Mouse (Mus musculus) adrenal gland, adult 18-20 months (tissue): Measurements from ENCODE around the gene Brf1. TPM values are rescaled to one million over a fixed set of nuclear protein-coding genes. Genes with fewer than 3 reads are reported as not detected.

Source experiments
- DNase-seq, 2 experiments: peaks; one replicate each; pipeline ENCODE4 v3.0.0; 2021 to 2022; ENCODE audit warnings: low spot score in 2 of 2
- total RNA-seq, 2 experiments: library from RNA; stranded (reverse); gene quantifications; 1 replicate in 1 of 2; 2 replicates in 1 of 2; pipeline ENCODE4 v1.2.3; 2021

Gene Brf1
- total RNA-seq, 2 experiments from 2014 or later = 39.1 to 50.4 TPM

DNA sequence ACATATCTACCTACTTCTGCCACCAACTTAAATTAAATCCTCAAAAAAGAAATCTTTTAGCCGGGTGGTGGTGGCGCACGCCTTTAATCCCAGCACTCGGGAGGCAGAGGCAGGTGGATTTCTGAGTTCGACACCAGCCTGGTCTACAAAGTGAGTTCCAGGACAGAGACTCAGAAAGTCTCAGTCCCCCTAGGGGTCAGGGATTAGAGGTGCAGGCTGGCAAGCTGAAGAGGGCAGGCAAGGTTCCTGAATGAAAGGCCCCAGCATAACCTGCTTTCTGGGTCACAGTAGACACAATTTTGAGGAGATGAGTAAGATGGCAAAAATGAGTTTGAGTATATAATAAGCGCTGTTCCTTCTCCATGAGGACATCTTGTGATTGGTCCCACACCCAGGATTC lies 15.2 kb downstream of the Brf1 start:
- DNase-seq = no peak

DNA sequence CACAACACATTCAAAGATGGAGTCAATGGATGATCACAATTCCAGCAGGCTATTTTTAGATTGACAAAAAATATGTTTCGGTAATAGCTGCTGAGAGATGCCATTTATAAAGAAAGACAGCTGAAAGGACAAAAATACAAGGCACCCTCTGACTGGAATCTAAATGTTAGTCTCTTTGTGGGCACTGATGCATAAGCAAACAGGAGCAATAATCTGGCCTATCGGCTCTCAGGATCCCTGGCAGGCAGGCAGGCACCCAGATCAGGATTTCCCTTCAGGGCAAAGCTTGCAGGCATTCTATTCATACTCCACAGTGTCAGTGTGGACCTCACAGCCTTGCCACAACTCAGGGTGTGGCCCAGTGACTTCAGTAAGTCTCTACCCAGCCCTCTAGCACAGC lies 18.5 kb downstream of the Brf1 start:
- no peak for DNase-seq

DNA sequence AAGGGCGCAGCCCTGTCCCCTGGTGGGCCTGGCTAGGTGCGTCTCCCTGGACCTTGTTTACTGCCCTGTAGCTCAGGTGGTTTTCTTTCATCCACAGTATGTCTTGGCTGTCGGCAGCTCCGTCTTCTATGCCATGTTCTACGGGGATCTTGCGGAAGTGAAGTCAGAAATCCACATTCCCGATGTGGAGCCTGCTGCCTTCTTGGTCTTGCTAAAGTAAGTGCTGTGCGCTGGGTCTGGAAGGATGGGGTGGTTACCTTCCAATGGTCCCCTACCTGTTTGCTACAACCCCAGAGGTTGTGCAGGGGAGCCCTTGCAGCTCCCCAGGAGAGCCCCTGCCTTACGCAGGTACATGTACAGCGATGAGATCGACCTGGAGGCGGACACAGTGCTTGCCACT lies 23.3 kb downstream of the Brf1 start:
- no peak for DNase-seq

DNA sequence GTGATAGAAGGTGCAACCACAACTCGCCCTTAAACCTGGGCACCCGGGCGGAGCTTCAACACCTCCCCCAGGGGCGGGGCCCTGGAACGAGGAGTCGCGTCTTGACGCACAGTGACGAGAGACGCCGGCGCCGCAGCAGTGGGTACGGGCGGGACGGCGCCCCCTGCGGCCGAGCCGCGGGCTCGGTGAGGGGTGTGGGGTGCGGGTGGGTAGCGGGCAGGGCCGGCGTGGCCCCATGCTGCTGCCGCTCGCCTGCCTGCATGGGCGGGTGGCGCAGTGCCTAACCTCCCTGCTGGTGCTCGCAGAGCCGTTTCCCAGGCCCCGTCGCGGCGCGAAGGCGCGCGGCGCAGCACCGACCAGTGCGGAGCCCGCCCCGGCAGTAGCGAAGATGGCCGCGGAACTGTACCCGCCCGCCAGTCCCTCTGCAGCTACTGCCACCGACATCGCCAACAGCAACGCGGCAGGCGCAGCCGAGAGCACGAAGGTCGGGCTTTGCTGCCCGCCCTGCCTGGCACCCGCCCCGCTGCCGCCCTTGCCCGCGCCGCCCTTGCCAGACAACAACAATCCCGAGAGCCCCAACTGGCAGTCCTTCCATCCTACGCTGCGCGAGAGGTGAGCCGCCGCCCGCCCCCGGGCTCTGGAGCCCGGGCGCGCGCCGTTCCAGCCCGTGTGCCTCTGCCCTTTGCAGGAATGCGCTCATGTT lies 24.0 kb downstream of the Brf1 start, which contains the start of gene Btbd6:
TSS of gene Btbd6 (plus strand) at position 112 of the 703 bp plus-strand sequence.
- peak; percentile 84 to 86 for DNase-seq

DNA sequence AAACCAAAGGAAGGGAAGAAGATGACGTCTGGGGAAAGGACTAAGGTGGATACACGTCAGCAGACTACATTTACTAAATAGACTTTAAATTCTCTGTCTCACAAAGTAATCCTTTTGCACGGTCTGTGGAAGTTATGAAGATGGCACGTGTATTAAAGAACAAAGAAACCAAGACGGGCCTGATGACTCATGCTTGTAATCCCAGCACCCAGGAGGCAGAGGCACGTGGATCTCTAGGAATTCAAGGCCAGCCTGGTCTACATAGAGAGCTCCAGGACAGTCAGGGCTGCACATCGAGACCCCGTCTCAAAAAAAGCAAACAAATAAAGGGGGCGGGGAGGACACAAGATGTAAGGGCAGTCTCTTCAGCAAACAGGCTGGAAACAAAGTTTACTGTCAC lies 25.8 kb downstream of the Brf1 start:
- DNase-seq = no peak

DNA sequence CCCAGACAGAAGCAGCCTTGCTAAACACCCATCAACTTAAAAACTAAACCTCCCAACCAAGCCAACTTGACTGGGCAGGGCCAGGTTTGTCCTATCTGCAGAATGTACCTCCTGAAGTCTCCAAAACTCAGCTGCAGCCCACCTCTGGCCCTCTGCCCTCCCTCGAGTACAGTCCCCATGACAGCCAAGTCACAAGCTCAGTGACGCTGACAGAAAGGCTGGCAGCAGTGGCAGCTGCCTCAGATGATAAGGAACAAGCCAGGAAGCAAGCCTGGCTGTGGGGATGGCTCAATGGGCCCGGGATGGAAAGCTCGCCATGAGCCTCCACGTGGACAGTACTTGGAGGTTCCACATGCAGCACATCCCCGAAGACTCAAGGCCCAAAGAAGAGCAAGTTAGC lies 30.9 kb downstream of the Brf1 start:
- DNase-seq = no peak

DNA sequence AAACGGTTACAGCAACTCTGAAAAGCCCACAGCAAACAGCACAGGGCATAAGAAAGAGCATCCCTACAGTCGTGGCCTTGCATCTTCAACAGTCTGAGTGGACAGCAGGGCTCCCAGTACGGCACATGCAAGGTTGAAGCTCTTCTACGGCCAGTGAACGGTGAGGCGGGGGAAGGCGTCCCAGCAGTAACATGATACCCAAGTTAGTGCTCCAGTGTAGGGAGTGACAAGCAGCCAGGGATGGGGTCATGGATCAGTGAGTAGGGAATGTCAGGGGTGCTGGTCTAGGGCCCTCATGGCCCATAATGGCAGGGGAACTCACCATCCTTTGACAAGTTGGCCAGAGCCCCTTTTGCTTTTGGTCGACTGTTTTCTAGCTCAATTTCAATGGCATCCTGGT lies 31.6 kb downstream of the Brf1 start:
- DNase-seq = no peak

DNA sequence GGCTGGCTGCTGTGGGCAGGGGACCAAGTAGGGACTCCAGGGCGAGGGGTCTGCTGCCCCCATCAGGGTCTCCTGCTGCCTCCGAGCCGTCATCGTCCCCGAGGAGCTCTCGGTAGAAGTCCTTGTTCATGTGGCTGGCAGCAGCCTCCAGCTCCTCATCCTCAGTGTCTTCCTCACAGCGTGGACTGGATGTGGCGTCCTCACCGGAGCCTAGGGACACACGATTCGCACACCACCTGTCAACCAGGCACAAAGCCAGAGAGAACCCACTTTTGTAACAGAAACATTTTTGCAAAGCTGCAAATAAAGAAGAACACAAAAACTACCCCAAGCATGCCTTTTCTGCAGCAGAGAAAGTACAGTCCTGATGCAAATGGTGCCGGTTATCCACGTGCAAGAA lies 34.7 kb downstream of the Brf1 start:
- no peak for DNase-seq

DNA sequence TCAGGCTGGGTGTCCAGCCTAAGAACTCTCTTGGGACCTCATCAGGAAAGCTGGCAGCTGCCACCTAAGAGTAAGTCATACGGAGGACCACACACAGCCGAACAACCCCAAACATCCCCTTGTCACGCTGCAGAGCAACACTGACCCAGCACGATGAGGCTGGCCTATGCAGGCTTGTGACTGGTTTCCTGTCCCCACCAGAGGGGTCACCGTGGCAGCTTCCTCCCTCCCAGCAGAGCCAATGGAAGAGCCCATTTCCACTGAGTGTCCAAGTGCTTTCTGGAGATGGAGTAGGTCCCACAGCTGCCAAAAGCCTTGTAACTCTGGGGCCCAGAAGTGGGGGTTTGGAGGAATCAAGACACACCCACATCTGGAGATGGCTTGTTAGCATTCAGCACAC lies 38.6 kb downstream of the Brf1 start:
- DNase-seq = no peak

DNA sequence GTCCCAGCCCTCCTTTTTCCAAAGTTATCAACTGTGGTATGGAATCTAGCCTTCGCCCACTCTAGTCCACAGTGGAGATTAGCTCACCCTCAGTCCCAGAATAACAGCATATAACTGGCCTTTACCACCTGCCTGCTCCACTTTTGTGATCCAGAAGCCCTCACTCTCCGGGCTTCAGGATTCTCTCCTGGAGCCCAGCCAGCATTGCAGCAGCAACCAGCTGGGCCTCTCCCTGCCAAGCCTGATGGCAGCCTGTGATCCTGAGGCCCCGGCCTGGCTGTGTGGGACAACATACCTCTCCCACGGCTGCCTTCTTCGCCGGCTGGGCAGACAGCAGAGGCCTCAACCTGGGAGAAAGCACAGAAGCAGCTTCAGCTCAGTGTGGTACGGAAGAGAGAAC lies 39.1 kb downstream of the Brf1 start:
- DNase-seq = no peak

DNA sequence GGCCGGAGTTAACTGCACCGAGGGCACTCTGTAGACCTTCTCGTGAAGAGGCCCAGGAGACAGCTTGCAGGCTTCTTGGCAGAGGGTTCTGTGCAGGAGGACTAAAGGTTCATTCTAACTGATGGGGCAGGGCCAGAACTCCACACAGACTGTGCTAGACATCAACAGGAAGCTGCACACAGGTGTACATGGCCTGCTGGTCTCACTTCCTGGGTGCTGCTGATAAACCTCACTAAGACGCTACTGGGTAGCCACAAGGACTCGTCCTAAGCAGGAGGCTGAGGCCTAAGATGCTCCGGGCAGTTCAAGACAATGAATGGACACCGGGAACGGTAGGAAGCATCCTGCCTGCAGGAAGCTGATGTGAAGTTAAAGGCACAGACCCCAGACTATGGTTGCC lies 41.1 kb downstream of the Brf1 start:
- DNase-seq = no peak

DNA sequence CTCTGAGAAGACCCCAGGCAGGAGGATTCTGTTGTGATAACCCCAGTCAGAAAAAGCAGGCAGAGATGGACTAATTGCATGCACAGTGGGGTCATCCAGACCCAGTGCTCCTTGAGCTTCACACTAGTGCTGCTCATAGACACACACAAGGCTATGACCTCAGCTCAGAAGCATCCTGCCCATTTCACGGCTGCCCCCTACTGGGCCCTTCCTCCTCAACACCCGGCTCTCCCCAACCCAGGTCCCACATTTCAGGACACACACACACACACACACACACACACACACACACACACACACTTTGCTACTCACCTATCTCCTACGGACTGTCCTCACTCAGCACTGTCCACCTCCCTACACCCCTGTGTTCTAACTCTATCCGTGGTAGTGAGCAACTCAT lies 42.2 kb downstream of the Brf1 start:
- peak; percentile 50 to 55 for DNase-seq

DNA sequence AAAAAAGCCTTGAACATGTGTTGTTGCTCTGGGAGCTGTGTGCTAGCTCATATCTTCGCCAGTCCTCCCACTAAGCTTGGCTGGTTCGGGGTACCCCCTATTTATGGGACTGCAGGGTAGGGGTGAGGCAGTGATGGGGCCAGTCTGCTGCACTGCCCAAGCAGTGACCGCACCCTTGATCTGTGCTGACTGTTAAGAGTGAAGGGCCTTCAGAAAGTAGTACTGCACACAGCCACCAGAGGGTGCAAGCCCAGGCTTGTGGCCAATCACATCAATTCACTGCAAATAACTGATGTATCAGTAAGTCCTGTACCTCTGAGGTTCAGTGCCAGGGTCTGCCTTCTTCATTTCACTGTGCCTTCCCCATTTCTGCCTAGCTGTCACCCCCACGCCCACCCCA lies 44.7 kb downstream of the Brf1 start:
- peak; percentile 74 to 78 for DNase-seq

DNA sequence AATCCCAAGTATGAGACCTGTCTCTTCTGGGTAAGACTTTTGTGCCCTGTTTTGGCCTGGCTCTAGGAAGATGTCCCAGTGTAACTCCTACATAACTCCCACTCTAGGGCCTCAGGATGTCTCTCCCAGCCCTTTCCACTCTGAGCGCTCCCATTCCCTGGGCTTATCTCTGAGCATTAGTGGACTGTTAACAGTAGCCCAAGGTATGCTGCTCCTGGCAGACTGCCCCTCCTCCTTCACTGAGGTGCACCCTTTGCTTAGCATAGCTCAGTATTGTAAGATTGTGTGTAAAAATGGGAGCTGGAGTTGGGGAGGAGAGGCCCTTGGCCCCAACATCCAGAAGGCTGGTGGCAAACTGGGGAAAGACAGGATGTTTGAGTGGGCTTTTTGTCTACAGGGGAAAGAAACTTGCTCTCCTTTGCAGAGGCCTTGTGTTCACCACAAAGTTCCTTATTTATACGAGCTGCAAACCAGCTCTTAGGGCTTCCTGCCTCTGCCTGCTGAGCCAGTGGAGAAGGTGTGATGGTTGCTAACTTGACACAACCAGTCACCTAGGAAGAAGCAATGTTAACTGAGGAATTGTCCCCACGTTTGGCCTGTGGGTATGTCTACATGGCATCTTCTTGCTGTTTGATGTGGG lies 47.5 kb downstream of the Brf1 start:
- no peak for DNase-seq

DNA sequence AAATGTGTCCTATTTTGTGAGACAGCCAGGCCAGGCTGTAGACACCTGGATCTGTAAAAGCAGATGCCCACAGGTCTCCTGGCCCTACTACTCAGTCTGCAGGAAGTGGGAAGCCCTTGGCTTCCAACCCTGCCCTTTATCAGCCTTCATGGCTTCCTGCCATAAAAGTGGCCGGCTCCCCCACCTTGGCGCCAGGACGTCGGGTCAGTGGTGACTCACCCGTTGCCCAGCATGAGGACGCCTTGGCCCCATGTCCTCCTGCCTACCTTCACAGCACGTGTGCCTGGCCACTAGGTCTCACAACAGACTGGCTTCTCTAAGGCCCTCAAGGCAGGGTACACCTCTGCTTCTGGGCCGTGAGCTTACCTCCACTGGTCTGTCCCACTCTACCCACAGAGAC lies 48.1 kb downstream of the Brf1 start:
- peak; percentile 68 to 73 for DNase-seq

DNA sequence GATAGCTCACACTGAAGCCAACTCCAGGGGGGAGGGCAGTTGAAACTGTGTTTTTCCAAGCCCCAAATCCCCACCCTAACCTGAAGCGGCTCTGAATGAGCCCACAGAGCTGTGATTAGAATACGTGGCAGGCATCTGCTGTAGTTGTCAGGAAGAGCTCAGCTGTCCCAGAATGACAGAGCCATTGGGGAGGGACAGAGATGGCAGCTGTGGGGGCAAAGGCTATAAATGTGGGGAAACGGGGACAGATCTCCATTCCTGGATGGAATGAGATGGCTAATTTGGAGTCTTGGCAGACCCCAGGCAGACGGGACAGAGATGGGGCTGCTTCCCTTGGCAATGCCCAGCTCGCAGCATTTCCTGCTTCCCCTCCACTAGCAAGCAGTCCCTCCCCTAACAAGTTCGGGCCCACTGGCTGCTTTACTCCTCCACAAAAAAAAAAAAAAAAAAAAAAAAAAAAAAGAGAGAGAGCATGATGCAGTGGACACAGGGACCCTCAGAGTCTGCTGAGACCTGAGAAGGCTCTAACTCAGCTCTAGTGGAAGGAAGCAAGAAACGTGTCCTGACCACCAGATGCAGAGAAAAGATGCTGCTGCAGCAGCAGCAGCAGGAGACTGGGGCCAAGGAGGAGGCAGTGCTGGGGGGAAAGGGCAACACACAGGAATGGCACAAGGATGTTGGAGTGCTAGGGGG lies 49.2 kb downstream of the Brf1 start:
- no peak for DNase-seq

DNA sequence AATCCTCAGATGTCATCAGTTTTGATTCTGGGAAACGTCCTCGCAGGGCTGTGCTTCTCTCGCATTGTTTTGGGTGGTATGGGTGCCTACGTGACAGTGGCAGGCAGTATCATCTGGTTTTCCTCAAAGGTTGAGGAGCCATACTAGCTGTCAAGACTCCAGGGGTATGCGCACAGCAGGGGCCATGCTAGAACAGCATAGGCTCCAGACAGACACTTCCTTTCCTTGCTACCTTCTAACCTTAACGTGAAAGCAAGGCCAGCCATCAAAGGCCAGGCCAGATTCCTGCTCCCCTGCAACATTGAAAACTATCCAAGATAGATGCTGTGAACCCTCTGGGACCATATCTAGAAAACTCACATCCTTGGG lies 49.8 kb downstream of the Brf1 start:
- no peak for DNase-seq

DNA sequence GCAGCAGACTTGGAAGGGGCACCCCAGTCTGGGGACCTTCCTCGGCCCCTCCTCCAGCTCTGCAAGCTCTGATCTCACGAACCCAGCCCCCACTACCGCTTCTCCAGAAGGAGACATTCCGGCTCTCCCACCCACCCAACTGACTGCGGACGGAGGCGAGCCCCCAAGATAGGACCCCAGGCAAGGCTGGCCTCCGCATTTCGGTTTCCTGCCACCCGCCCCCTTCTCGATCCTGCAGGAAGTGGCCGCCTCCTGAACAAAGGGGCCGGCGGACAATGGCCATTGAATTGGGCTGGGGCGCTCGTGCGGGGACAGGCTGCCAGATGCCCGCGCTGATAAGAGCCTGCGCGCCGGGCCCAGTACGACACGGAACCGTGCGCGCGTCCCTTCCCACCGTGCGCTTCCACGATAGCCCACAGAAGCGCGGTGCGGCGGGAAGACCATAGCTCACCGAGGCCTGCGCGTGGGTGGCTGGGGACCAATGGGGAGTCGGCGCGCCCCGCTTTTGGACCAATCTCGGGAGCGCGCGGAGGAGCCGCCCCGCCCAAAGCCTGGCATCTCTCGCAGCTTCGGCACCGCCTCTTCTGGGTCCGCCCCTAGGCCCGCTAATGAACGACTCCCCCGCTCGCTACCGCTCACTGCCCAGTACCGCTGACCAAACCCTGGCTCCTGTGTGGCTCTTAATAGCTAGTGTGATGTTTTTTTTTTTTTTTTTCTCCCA lies 50.3 kb downstream of the Brf1 start:
- peak; percentile 87 to 89 for DNase-seq

DNA sequence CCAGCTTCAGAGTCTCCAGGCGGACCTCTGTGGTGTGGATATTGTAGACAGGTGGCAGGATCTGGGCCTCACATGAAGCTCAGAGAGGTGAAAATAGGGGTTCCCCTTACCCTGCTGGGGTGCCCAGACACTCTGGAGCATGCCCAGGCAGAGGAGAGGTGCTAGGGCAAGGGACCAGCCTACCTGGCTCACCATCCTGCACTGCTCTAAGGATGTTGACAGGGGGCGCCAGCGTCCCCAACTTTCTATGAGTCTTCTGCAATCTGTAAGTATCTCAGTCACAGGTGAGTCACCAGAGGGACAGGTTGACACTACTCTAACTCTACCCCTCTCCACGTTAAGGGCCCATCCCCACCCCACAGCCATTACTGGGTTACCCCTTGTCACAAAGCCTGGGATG lies 53.2 kb downstream of the Brf1 start:
- DNase-seq = no peak

DNA sequence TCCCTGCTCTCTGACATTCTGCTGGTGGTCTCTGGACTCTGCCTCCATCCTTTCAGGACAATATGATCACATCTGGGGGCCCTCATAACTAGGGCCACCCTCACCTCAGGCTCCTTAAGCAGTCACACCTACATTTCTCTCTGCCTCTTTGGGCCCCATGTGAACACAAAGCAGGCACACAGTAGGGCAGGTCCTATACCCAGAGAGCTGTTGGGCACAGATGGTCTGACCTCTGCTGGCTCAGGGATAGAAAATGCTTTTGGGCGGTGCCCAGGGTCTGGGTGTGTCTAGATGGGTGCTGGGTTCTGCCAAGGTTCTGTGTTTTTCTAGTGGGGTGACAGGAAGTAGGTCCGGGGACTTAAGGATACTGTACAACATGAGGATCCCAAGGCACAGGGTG lies 56.8 kb downstream of the Brf1 start:
- no peak for DNase-seq

DNA sequence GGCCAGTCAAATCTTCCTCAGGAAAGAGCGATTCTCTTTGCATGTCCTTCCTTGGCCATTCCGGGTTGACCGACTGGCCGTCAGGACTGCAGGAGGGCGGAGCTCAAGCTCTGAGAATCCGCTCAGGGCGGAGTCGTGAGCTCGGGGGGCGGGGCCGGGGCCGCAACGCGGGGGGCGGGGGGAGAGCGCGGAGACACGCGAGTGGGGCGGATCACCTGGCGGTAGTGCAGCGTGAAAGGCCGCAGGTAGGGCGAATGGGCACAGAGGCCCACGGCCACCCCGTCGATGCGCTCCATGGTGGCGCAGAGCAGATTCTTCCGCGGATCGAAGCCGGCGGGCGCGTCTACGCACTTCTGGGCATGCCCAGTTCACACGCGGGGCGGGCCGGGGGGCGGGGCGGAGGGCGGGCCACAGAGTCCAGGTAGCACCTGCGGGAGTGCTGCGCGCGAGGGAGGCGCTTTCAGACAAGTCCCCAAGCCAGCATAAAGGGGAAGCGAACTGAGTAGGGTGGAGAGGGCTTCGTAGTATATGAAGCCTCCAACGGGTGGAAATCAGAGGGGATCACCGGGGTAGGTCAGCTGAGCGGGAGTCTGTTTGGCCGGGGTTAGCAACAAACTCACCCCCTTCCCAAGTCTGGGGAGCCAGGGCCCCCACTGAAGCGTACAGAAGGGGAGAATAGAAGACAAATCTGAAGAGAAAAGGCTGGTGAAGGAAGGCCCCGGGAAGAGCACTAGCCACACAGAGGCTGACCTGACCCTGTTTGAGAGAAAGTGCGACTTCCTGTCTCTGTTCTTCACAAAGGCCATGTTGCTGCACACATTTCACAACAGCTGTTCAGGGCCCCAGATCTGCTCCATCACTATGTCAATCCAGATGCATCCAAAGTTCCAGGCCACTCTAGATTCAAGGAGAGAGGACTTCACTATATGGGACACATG lies 58.5 kb downstream of the Brf1 start, which contains the start of gene Nudt14:
TSS of gene Nudt14 (minus strand) at position 349 of the 938 bp plus-strand sequence.
- DNase-seq = peak; percentile 73 to 75
